Mouse (Mus musculus) heart, postnatal 25 days (tissue): ENCODE results near the gene Ube2o. TPM values are rescaled to one million over a fixed set of nuclear protein-coding genes. Genes with fewer than 3 reads are reported as not detected.

Experiments
- DNase-seq: peaks from one replicate; pipeline ENCODE4 v3.0.0; 2022; ENCODE audit warnings: low spot score
- intact Hi-C: fragments of 180-260 bp; cut with DNase I; formaldehyde crosslinking; loops from one replicate; pipeline ENCODE4 v1.15.1; 2025
- total RNA-seq, 2 experiments: library from RNA; stranded (reverse); gene quantifications; 2 replicates each; pipeline ENCODE4 v1.2.3; 2021

The Ube2o gene
- total RNA-seq, 2 experiments from 2014 or later = 31.4 to 37.1 TPM

GRCm38 (mm10) chr11:116528636-116529320 lies 52.5 kb downstream of the Ube2o start:
- no peak for DNase-seq
- intact Hi-C loops = no loop called here

GRCm38 (mm10) chr11:116523699-116524189 lies 57.5 kb downstream of the Ube2o start:
- intact Hi-C loops = no loop called here

GRCm38 (mm10) chr11:116522886-116523698 lies 58.2 kb downstream of the Ube2o start:
- intact Hi-C loops = no loop called here
- no peak for DNase-seq

More at GRCm38 (mm10) chr11:116523699-116524189, 57.5 kb downstream of the Ube2o start:
- peak; percentile 61 for DNase-seq

GRCm38 (mm10) chr11:116522046-116522445 lies 59.2 kb downstream of the Ube2o start:
- no peak for DNase-seq
- intact Hi-C loops = no loop called here

GRCm38 (mm10) chr11:116521143-116521542 lies 60.1 kb downstream of the Ube2o start:
- no peak for DNase-seq
- intact Hi-C loops = no loop called here

GRCm38 (mm10) chr11:116518482-116518881 lies 62.8 kb downstream of the Ube2o start:
- DNase-seq = peak; percentile 53
- intact Hi-C loops = no loop called here

- DNase-seq = no peak
- intact Hi-C loops = no loop called here
These were observed 65.8 kb downstream of the Ube2o start for GRCm38 (mm10) chr11:116515330-116516020.

- intact Hi-C loops = no loop called here
- no peak for DNase-seq
These were observed 67.7 kb downstream of the Ube2o start for GRCm38 (mm10) chr11:116513531-116514038.

- intact Hi-C loops = no loop called here
- DNase-seq = no peak
These were observed 68.3 kb downstream of the Ube2o start for GRCm38 (mm10) chr11:116512987-116513386.

- no peak for DNase-seq
- intact Hi-C loops = no loop called here
These were observed 69.1 kb downstream of the Ube2o start for GRCm38 (mm10) chr11:116512154-116512553.

GRCm38 (mm10) chr11:116511301-116511868 lies 69.9 kb downstream of the Ube2o start:
- no peak for DNase-seq
- intact Hi-C loops = no loop called here

- intact Hi-C loops = no loop called here
- no peak for DNase-seq
These were observed 72.6 kb downstream of the Ube2o start for GRCm38 (mm10) chr11:116508689-116509088.

GRCm38 (mm10) chr11:116506151-116506875 lies 74.9 kb downstream of the Ube2o start:
- intact Hi-C loops = no loop called here
- no peak for DNase-seq

- intact Hi-C loops = no loop called here
- DNase-seq = no peak
These were observed 75.7 kb downstream of the Ube2o start for GRCm38 (mm10) chr11:116505573-116505972.

- intact Hi-C loops = no loop called here
- DNase-seq = no peak
These were observed 76.7 kb downstream of the Ube2o start for GRCm38 (mm10) chr11:116504516-116504915.

- DNase-seq = no peak
- intact Hi-C loops = loop anchor here (1.0 to 2.0 kb wide), 2 partner anchors 33 to 128 kb away; no protein-coding TSS in a partner anchor
These were observed 80.1 kb downstream of the Ube2o start for GRCm38 (mm10) chr11:116501005-116501746.

- no peak for DNase-seq
- intact Hi-C loops = no loop called here
These were observed 82.2 kb downstream of the Ube2o start for GRCm38 (mm10) chr11:116499018-116499417.

- no peak for DNase-seq
- intact Hi-C loops = no loop called here
These were observed 82.7 kb downstream of the Ube2o start for GRCm38 (mm10) chr11:116498596-116498995.

GRCm38 (mm10) chr11:116497313-116497712 lies 83.9 kb downstream of the Ube2o start:
- no peak for DNase-seq
- intact Hi-C loops = no loop called here
